Mouse (Mus musculus) naive thymus-derived CD4-positive, alpha-beta T cell, adult 2 months (primary cell): Measurements from ENCODE around the gene Mettl1.
A peak's percentile ranks its signal among the peaks of the same experiment; 100 is the strongest.
"Not testable (repeated sequence)": the region's sequence is repeated elsewhere in the genome, so short reads cannot be mapped to it uniquely, and the experiment has no call there.

Source experiments
- DNase-seq: peaks from one replicate; pipeline ENCODE4 v3.0.0-alpha.2; 2011; ENCODE audit warnings: low read depth

The Mettl1 gene

GRCm38 (mm10) chr10:127047954-127048353 is 6.7 kb downstream of the Mettl1 start, which contains the start of gene Cyp27b1:
TSS of gene Cyp27b1 (plus strand) at chr10:127048250.
- no peak for DNase-seq

GRCm38 (mm10) chr10:127048608-127049394 is 7.6 kb downstream of the Mettl1 start:
- no peak for DNase-seq

- peak; percentile 59 for DNase-seq
These were observed 8.3 kb downstream of the Mettl1 start for GRCm38 (mm10) chr10:127049395-127050118.

DNA sequence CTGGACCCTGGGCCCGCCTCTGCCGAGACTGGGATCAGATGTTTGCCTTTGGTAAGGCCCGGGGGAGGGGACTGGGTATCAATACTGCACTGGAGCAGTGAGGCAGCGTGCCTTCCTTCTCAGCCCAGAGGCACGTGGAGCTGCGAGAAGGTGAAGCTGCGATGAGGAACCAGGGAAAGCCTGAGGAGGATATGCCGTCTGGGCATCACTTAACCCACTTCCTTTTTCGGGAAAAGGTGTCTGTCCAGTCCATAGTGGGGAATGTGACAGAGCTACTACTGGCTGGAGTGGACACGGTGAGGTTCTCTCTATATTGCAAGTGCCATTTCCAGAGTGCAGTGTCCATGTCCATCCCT is 8.9 kb downstream of the Mettl1 start:
- no peak for DNase-seq

DNA sequence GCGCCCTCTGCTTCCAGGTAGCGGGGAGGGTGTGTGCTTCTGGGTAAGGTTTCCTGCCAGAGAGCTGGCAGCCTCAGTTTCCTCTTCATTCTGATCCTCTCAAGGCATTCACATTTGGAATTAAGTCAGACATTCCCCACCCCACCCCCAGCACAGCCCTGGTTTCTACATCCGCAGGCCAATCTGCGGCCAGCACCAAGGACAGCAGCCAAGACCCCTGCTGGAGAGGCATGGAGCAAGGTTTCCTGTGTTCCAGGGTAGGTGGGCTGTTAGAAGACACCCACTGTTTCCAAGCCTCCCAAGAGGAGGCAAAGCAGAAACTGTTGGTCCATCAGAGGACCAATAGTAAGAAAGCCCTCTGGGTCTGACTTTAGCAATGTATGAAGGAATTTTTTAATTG is 13.4 kb downstream of the Mettl1 start:
- no peak for DNase-seq

GRCm38 (mm10) chr10:127055406-127055805 is 14.2 kb downstream of the Mettl1 start:
- no peak for DNase-seq

GRCm38 (mm10) chr10:127056490-127056889 is 15.3 kb downstream of the Mettl1 start:
- no peak for DNase-seq

- DNase-seq, result peak; percentile 90
These were observed 16.9 kb downstream of the Mettl1 start for GRCm38 (mm10) chr10:127058161-127058560.

DNA sequence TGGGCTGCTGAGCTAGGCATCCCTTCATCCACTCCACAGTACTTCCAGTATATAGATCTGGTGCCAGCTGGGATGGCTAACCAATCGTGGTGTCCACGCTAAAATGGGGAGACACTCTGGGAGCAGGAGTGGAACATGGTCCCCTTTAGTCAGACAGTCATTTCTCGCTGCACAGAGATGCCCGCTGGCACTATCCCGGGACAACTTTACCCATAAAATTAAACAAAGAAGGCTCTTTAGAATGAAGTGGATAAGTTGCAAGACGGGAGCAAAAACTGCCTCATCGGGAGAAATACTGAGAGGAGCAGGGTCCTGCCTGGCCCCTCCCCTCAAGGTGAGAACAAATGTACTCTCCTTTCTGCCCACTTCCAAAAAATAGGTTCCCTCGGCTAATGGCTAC is 17.5 kb downstream of the Mettl1 start:
- DNase-seq, result no peak

DNA sequence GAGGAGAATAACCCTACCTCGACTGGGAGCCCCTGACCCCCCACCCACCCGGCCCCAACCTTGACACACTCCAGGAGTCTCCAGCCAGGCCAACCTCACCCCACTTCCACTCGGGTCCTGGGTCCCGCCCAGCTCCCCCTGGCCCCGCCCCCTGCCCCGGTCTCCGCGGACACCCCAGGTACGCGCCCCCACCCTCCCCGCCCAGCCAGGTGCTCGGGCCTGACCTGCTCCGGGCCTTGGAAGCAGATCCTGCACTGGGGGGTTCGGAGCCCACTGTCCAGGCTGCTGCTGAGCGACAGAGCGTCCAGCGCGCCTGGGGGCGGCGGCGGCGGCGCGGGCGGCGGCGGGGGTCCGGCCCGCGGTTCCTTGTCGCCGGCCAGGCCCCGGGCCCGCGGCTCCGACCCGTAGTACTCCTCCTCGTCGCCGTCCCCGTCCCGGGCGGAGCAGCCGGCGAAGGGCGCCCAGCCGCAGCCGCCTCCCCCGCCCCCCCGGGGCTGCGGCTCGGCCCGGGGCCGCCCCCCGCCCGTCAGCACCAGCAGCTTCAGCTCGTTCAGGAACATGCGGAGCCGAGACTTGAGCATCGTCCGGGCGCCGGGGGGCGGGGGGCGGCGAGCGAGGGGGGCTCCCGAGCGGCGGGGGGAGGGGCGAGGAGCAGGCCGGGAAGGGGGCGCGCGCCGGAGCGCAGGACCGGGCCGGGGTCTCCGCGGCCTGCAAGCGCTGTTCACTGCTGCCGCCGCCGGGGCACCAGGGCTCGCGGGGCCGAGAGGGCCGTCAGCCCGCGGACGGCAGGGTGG is 18.2 kb downstream of the Mettl1 start:
- DNase-seq, result no peak

- peak; percentile 82 for DNase-seq
These were observed 19.0 kb downstream of the Mettl1 start, which contains the start of gene March9 for GRCm38 (mm10) chr10:127059968-127060916. TSS of gene March9 (minus strand) at chr10:127060184.

GRCm38 (mm10) chr10:127061085-127061484 is 19.9 kb downstream of the Mettl1 start:
- DNase-seq, result no peak

DNA sequence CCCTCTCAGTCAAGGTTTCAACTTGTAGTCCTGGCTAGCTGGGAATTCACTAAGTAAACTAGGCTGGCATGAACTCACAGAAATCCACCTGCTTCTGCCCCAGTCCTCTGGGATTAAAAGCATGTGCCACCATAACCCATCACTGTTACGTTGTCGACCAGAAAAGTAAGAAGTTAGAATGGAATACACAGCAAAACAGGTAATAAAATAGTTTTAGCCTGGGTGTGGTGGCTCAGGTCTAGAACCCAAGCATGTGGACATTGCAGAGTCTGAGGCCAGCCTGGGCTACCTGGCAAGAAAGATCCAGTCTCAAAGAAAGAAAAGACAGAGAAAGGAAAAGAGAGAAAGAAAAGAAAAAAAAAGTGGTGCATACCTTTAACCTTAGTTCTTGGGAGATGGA is 20.3 kb downstream of the Mettl1 start:
- no peak for DNase-seq

GRCm38 (mm10) chr10:127062101-127062500 is 20.9 kb downstream of the Mettl1 start:
- DNase-seq, result not testable (repeated sequence)

GRCm38 (mm10) chr10:127062503-127062902 is 21.3 kb downstream of the Mettl1 start:
- no peak for DNase-seq

- DNase-seq, result peak; percentile 98
These were observed 22.1 kb downstream of the Mettl1 start, which contains the start of gene Cdk4 for GRCm38 (mm10) chr10:127063239-127063872. TSS of gene Cdk4 (plus strand) at chr10:127063534.

DNA sequence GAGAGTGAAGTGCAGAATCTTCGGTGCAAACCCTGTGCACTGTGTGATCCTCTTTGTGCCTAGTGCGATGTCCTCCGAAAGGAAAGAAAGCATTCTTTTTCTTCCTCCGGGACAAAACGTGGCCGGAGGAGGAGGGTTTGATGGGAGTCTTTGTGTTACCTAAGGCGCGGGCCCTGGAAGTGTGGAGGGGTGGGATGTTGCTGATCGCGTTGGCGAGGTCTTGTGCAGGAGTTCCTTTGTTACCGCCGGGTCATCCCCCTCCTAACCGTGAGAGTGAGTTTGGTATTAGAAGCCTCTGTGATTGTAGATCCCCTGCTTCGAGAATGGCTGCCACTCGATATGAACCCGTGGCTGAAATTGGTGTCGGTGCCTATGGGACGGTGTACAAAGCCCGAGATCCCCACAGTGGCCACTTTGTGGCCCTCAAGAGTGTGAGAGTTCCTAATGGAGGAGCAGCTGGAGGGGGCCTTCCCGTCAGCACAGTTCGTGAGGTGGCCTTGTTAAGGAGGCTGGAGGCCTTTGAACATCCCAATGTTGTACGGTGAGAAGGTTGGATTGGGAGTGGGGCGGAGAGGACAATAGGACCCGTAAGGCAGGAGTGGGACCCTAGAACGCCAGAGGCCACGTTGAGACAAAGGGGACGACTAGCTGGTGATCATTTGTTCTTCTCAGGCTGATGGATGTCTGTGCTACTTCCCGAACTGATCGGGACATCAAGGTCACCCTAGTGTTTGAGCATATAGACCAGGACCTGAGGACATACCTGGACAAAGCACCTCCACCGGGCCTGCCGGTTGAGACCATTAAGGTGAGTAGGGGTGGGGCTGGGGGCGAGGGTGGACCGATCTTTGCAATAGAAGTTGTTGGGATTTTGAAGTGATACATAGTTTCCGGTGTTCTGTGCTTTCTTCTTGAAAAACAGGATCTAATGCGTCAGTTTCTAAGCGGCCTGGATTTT is 23.0 kb downstream of the Mettl1 start:
- DNase-seq, result peak; percentile 46

GRCm38 (mm10) chr10:127065981-127066380 is 24.8 kb downstream of the Mettl1 start:
- DNase-seq, result no peak

GRCm38 (mm10) chr10:127066519-127067018 is 25.4 kb downstream of the Mettl1 start:
- no peak for DNase-seq
